ENCODE assay signal across 11 mouse cellular contexts in genomic region chr5:139287099-139287498, GRCm38 (mm10). TPM values are rescaled to one million over a fixed set of nuclear protein-coding genes. Genes with fewer than 3 reads are reported as not detected.
DNase-seq lines count a peak whose midpoint lies in the region; ATAC-seq and TF ChIP-seq lines count a peak whose summit lies in the region.
"Had no signal": no experiment of that assay in that cellular context is flagged by ENCODE, and none has a peak within 500 bp of the region (broad histone marks: within the 10 kb centered on the region; RNA-seq: fewer than 3 reads in every experiment).

No protein-coding gene starts in this region.

- ATAC-seq in lung, embryonic 14.5 days (ENCODE audit: insufficient read depth), result no peak
- ATAC-seq in liver, embryonic 16.5 days (ENCODE audit: low read depth), result peak; percentile 53
- ATAC-seq in stomach, embryonic 15.5 days (ENCODE audit: insufficient read depth, low FRiP score, low read depth), result no peak

- no peaks in the 10 kb centered on the region for H3K27me3 ChIP-seq in lung, embryonic 14.5 days (ENCODE audit: insufficient read depth, low read length)
- H3K27me3 ChIP-seq in liver, embryonic 16.5 days (ENCODE audit: control insufficient read depth, insufficient read depth, low read depth, low read length), result no peaks in the 10 kb centered on the region
- no peaks in the 10 kb centered on the region; the same call in 1 of the 2 replicates for H3K27me3 ChIP-seq in stomach, embryonic 15.5 days (replicated peaks)

- H3K4me1 ChIP-seq in lung, embryonic 14.5 days (ENCODE audit: insufficient read depth), result peaks cover 3% of the 10 kb centered on the region; the same call in 1 of the 2 replicates
- peaks cover 30% of the 10 kb centered on the region for H3K4me1 ChIP-seq in liver, embryonic 16.5 days (ENCODE audit: control insufficient read depth, low read depth, low read length)
- peaks cover 23% of the 10 kb centered on the region for H3K4me1 ChIP-seq in stomach, embryonic 15.5 days
- H3K4me1 ChIP-seq: midbrain, embryonic 12.5 days had no signal

- no peak overlapping the region for H3K4me3 ChIP-seq in lung, embryonic 14.5 days (ENCODE audit: low read depth, low read length)
- H3K4me3 ChIP-seq in liver, embryonic 16.5 days (ENCODE audit: low read depth, low read length), result no peak overlapping the region
- no peak overlapping the region for H3K4me3 ChIP-seq in stomach, embryonic 15.5 days (replicated peaks)
- H3K4me3 ChIP-seq: heart, adult 2 months; midbrain, embryonic 12.5 days had no signal

- no peak overlapping the region for H3K9ac ChIP-seq in lung, embryonic 14.5 days
- no peak overlapping the region for H3K9ac ChIP-seq in liver, embryonic 16.5 days (ENCODE audit: low read depth, low read length)
- H3K9ac ChIP-seq in stomach, embryonic 15.5 days, result no peak overlapping the region
- H3K9ac ChIP-seq: midbrain, embryonic 12.5 days had no signal

- no peak overlapping the region for H3K4me2 ChIP-seq in lung, embryonic 14.5 days
- no peak overlapping the region for H3K4me2 ChIP-seq in liver, embryonic 16.5 days (ENCODE audit: low read depth, low read length)
- no peak overlapping the region for H3K4me2 ChIP-seq in stomach, embryonic 15.5 days
- H3K4me2 ChIP-seq: midbrain, embryonic 12.5 days had no signal

- no peaks in the 10 kb centered on the region for H3K9me3 ChIP-seq in lung, embryonic 14.5 days (ENCODE audit: low read depth, low read length)
- no peaks in the 10 kb centered on the region for H3K9me3 ChIP-seq in liver, embryonic 16.5 days (replicated peaks; ENCODE audit: control insufficient read depth, low read length)
- no peaks in the 10 kb centered on the region for H3K9me3 ChIP-seq in stomach, embryonic 15.5 days
- H3K9me3 ChIP-seq: midbrain, embryonic 12.5 days had no signal

- peak overlapping the region; percentile 67; the same call in 1 of the 2 replicates for H3K27ac ChIP-seq in lung, embryonic 14.5 days (ENCODE audit: low read depth)
- H3K27ac ChIP-seq in liver, embryonic 16.5 days (ENCODE audit: low read length), result peak overlapping the region; percentile 67
- H3K27ac ChIP-seq in stomach, embryonic 15.5 days, result peak overlapping the region; percentile 68; the same call in 1 of the 2 replicates
- H3K27ac ChIP-seq: heart, adult 2 months; midbrain, embryonic 12.5 days had no signal

- WGBS in lung, embryonic 14.5 days, result 88% methylated on average over 5 of the region's 5 CpGs
- 13% methylated on average over 5 of the region's 5 CpGs for WGBS in liver, embryonic 16.5 days (ENCODE audit: insufficient replicate concordance)
- WGBS in stomach, embryonic 15.5 days, result 73% methylated on average over 5 of the region's 5 CpGs

- no peak for DNase-seq in lung, embryonic 14.5 days
- DNase-seq in lung, postnatal 10 days, result no peak
- DNase-seq in c-Kit-positive CD71-positive TER-119-positive erythroid progenitor cells, embryonic 14.5 days (ENCODE audit: low spot score), result peak; percentile 40
- no peak for DNase-seq in adipocyte (ENCODE audit: low spot score)
- DNase-seq in left cerebral cortex, postnatal 36 days (ENCODE audit: low spot score in 2 of 2), result no peak
- DNase-seq in adrenal gland, adult 18-20 months (ENCODE audit: low spot score in 2 of 2), result no peak
- DNase-seq: cerebellum, adult 9-11 months had no signal

- intact Hi-C loops in left cerebral cortex, postnatal 36 days (cut with DNase I), result no loop called here

- no peak for TF ChIP-seq CTCF in lung, embryonic 14.5 days (IDR thresholded peaks at IDR 0.05; ENCODE audit: low read depth)

- no peaks in the 10 kb centered on the region for H3K36me3 ChIP-seq in lung, embryonic 14.5 days (ENCODE audit: insufficient read depth)
- H3K36me3 ChIP-seq in liver, embryonic 16.5 days (ENCODE audit: control insufficient read depth, insufficient read depth), result no peaks in the 10 kb centered on the region
- H3K36me3 ChIP-seq in stomach, embryonic 15.5 days, result no peaks in the 10 kb centered on the region
- H3K36me3 ChIP-seq: midbrain, embryonic 12.5 days had no signal

RNA-seq across cellular contexts. Expression of gene Get4, which starts 35.0 kb away (rescaled TPM):
- 183 and 185 TPM in 2 replicates for polyA plus RNA-seq in lung, embryonic 14.5 days (2014; fragmentation: Nextera tagmentation; extraction: Ambion mirVana)
- polyA plus RNA-seq in liver, embryonic 16.5 days (2015; fragmentation: Nextera tagmentation; extraction: Ambion mirVana), result 90.0 and 98.0 TPM in 2 replicates
- polyA plus RNA-seq in stomach, embryonic 15.5 days (2015; fragmentation: Nextera tagmentation; extraction: Ambion mirVana), result 142 and 144 TPM in 2 replicates
- 10 to 100 TPM; 51.5 to 52.9 TPM for total RNA-seq in left cerebral cortex, postnatal 36 days (2021)
- 10 to 100 TPM; 65.4 to 93.6 TPM for total RNA-seq in adrenal gland, adult 18-20 months (2021)

RNA-seq across cellular contexts. Expression of gene Adap1, which starts 38.3 kb away (rescaled TPM):
- 3.6 and 4.0 TPM in 2 replicates for polyA plus RNA-seq in lung, embryonic 14.5 days (2014; fragmentation: Nextera tagmentation; extraction: Ambion mirVana)
- polyA plus RNA-seq in liver, embryonic 16.5 days (2015; fragmentation: Nextera tagmentation; extraction: Ambion mirVana), result 1.1 and 1.3 TPM in 2 replicates
- polyA plus RNA-seq in stomach, embryonic 15.5 days (2015; fragmentation: Nextera tagmentation; extraction: Ambion mirVana), result 12.3 and 13.0 TPM in 2 replicates
- 100 to 1,000 TPM; 260 to 316 TPM for total RNA-seq in left cerebral cortex, postnatal 36 days (2021)
- 10 to 100 TPM in 1 of 2 experiments, 1 to 10 TPM in 1; 4.5 to 11.6 TPM for total RNA-seq in adrenal gland, adult 18-20 months (2021)
